Mouse (Mus musculus) small intestine, adult 2 months (tissue): ENCODE measurements around the gene Strip2. TPM values are rescaled to one million over a fixed set of nuclear protein-coding genes. Genes with fewer than 3 reads are reported as not detected.

Experiments used
- H3K27ac ChIP-seq: fragments of 200-500 bp; 2 replicates; pipeline ENCODE4 v1.5.1; 2012; ENCODE audit warnings: low read depth, low read length, control low read depth, inconsistent platforms; ENCODE audit not compliant: insufficient read depth
- H3K27me3 ChIP-seq: fragments of 200-500 bp; 2 replicates; pipeline ENCODE4 v1.6.1; 2012; ENCODE audit warnings: mild to moderate bottlenecking, moderate library complexity, low read length, inconsistent platforms; ENCODE audit not compliant: control insufficient read depth, insufficient read depth
- H3K36me3 ChIP-seq: fragments of 200-500 bp; 2 replicates; pipeline ENCODE4 v1.6.1; 2012; ENCODE audit warnings: mild to moderate bottlenecking, low read length, control low read depth, inconsistent platforms; ENCODE audit not compliant: control insufficient read depth, insufficient read depth
- H3K4me1 ChIP-seq: fragments of 200-500 bp; 2 replicates; pipeline ENCODE4 v1.6.1; 2012; ENCODE audit warnings: low read length, inconsistent platforms, mixed read lengths; ENCODE audit not compliant: control insufficient read depth, insufficient read depth, insufficient read length
- H3K4me3 ChIP-seq: fragments of 200-500 bp; 2 replicates; pipeline ENCODE4 v1.5.1; 2012; ENCODE audit warnings: low read depth, mild to moderate bottlenecking, control low read depth, inconsistent platforms, low read length, moderate library complexity
- CTCF ChIP-seq: fragments of 200-500 bp; IDR thresholded peaks from 2 replicates; pipeline ENCODE4 v1.5.1; 2012; ENCODE audit warnings: low read depth, mild to moderate bottlenecking, control low read depth, inconsistent platforms, low read length, moderate library complexity, mixed read lengths; ENCODE audit not compliant: insufficient replicate concordance, insufficient read length; ENCODE audit errors: extremely low read depth
- POLR2A ChIP-seq: fragments of 200-500 bp; IDR thresholded peaks from 2 replicates; pipeline ENCODE4 v1.6.1; 2012; ENCODE audit warnings: low read depth, mild to moderate bottlenecking, control low read depth, inconsistent platforms, low read length, moderate library complexity
- WGBS: fragments of 180-500 bp; shearing (Covaris S2); methylation state at CpG from one replicate; pipeline ENCODE4 v1.1.7; 2018; 5-methylcytosine and 5-hydroxymethylcytosine counted together
- polyA plus RNA-seq: library from polyadenylated mRNA; depleted of rRNA; stranded (reverse); fragments of >200 nt; gene quantifications from 2 replicates; pipeline ENCODE4 v1.2.3, GENCODE M21; 2012; rRNA removed

Gene Strip2
- polyA plus RNA-seq = 0.41 and 0.98 TPM in 2 replicates

- peak within 1 kb of the TSS; percentile 93 for H3K4me3 ChIP-seq
- peaks cover 3% of the 10 kb centered on the region; the same call in 1 of the 2 replicates for H3K4me1 ChIP-seq
- TF ChIP-seq CTCF (no peak), POLR2A (no peak; the same call in 1 of the 2 replicates)
- WGBS = under 1% methylated on average over 67 of the region's 67 CpGs
- no peak within 1 kb of the TSS for H3K27ac ChIP-seq
- H3K27me3 ChIP-seq = peaks cover 4% of the 10 kb centered on the region; the same call in 1 of the 2 replicates
- peaks cover under 1% of the 10 kb centered on the region; the same call in 1 of the 2 replicates for H3K36me3 ChIP-seq
These were observed at the start of gene Strip2 for GRCm38 (mm10) chr6:29916530-29917382. Gene Strip2 (plus strand): TSS chr6:29917012.

- peak overlapping the region; percentile 37 for H3K27ac ChIP-seq
These were observed 48.4 kb upstream of the Strip2 start for GRCm38 (mm10) chr6:29868341-29868895.

GRCm38 (mm10) chr6:29873654-29874053, 43.2 kb upstream of the Strip2 start:
- Histone ChIP-seq H3K27me3 (no peaks in the 10 kb centered on the region), H3K36me3 (peaks cover 52% of the 10 kb centered on the region), H3K4me3 (no peak overlapping the region), H3K27ac (no peak overlapping the region), H3K4me1 (peaks cover 4% of the 10 kb centered on the region; the same call in 1 of the 2 replicates)
- TF ChIP-seq CTCF = no peak
- TF ChIP-seq POLR2A = no peak
- 88% methylated on average over 2 of the region's 2 CpGs for WGBS

More at GRCm38 (mm10) chr6:29868341-29868895, 48.4 kb upstream of the Strip2 start:
- H3K36me3 ChIP-seq = peaks cover 41% of the 10 kb centered on the region
- no peak overlapping the region for H3K4me3 ChIP-seq
- 45% methylated on average over 2 of the region's 2 CpGs for WGBS
- peaks cover 11% of the 10 kb centered on the region; the same call in 1 of the 2 replicates for H3K4me1 ChIP-seq
- TF ChIP-seq POLR2A (no peak), CTCF (no peak)
- no peaks in the 10 kb centered on the region for H3K27me3 ChIP-seq

- Histone ChIP-seq H3K36me3 (peaks cover 59% of the 10 kb centered on the region), H3K4me1 (no peaks in the 10 kb centered on the region), H3K27me3 (no peaks in the 10 kb centered on the region), H3K27ac (no peak overlapping the region), H3K4me3 (no peak overlapping the region)
- 91% methylated on average over 5 of the region's 5 CpGs for WGBS
- TF ChIP-seq POLR2A (no peak), CTCF (no peak)
These were observed 41.2 kb upstream of the Strip2 start for GRCm38 (mm10) chr6:29875576-29875975.

- Histone ChIP-seq H3K4me1 (no peaks in the 10 kb centered on the region), H3K27me3 (no peaks in the 10 kb centered on the region), H3K4me3 (no peak overlapping the region), H3K27ac (no peak overlapping the region), H3K36me3 (peaks cover 55% of the 10 kb centered on the region)
- 85% methylated on average over 4 of the region's 4 CpGs for WGBS
- TF ChIP-seq POLR2A (no peak), CTCF (no peak)
These were observed 40.0 kb upstream of the Strip2 start for GRCm38 (mm10) chr6:29876782-29877181.

- TF ChIP-seq POLR2A (no peak), CTCF (no peak)
- no peaks in the 10 kb centered on the region for H3K27me3 ChIP-seq
These were observed 37.2 kb upstream of the Strip2 start for GRCm38 (mm10) chr6:29879579-29879978.

GRCm38 (mm10) chr6:29880796-29881195, 36.0 kb upstream of the Strip2 start:
- no peak overlapping the region for H3K27ac ChIP-seq
- TF ChIP-seq POLR2A = no peak
- no peak for TF ChIP-seq CTCF
- H3K4me1 ChIP-seq = no peaks in the 10 kb centered on the region
- 90% methylated on average over 3 of the region's 3 CpGs for WGBS
- no peaks in the 10 kb centered on the region for H3K27me3 ChIP-seq
- peaks cover 65% of the 10 kb centered on the region for H3K36me3 ChIP-seq
- H3K4me3 ChIP-seq = no peak overlapping the region

More at GRCm38 (mm10) chr6:29879579-29879978, 37.2 kb upstream of the Strip2 start:
- Histone ChIP-seq H3K4me3 (no peak overlapping the region), H3K36me3 (peaks cover 62% of the 10 kb centered on the region), H3K4me1 (no peaks in the 10 kb centered on the region), H3K27ac (no peak overlapping the region)
